Mouse (Mus musculus) neural tube, embryonic 15.5 days (tissue): ENCODE measurements around the gene Apba1. TPM values are rescaled to one million over a fixed set of nuclear protein-coding genes. Genes with fewer than 3 reads are reported as not detected.

Experiments used
- ATAC-seq: fragments of 200-750 bp; cut with Nextera tagmentation; 2 replicates; pipeline ENCODE4 v1.8.0; 2017; ENCODE audit warnings: mild to moderate bottlenecking, moderate TSS enrichment, moderate library complexity; ENCODE audit not compliant: low FRiP score
- H3K27ac ChIP-seq: fragments of 300-500 bp; sonication (generic); replicated peaks from 2 replicates; pipeline ENCODE4 v1.5.1; 2015; ENCODE audit warnings: mild to moderate bottlenecking, inconsistent platforms
- H3K27me3 ChIP-seq: fragments of 300-500 bp; sonication (generic); replicated peaks from 2 replicates; pipeline ENCODE4 v1.6.1; 2015; ENCODE audit warnings: inconsistent platforms
- H3K36me3 ChIP-seq: fragments of 300-500 bp; sonication (generic); 2 replicates; pipeline ENCODE4 v1.6.1; 2015; ENCODE audit warnings: inconsistent platforms
- H3K4me1 ChIP-seq: fragments of 300-500 bp; sonication (generic); 2 replicates; pipeline ENCODE4 v1.6.1; 2015; ENCODE audit warnings: inconsistent platforms
- H3K4me2 ChIP-seq: fragments of 300-500 bp; sonication (generic); 2 replicates; pipeline ENCODE4 v1.6.1; 2015; ENCODE audit warnings: inconsistent platforms, mild to moderate bottlenecking, moderate library complexity
- H3K4me3 ChIP-seq: fragments of 300-500 bp; sonication (generic); replicated peaks from 2 replicates; pipeline ENCODE4 v1.5.1; 2015; ENCODE audit warnings: mild to moderate bottlenecking, inconsistent platforms
- H3K9ac ChIP-seq: fragments of 300-500 bp; sonication (generic); replicated peaks from 2 replicates; pipeline ENCODE4 v1.6.1; 2015; ENCODE audit warnings: mild to moderate bottlenecking, inconsistent platforms
- H3K9me3 ChIP-seq: fragments of 300-500 bp; sonication (generic); replicated peaks from 2 replicates; pipeline ENCODE4 v1.6.1; 2016; ENCODE audit warnings: inconsistent platforms
- WGBS: fragments of 180-500 bp; shearing (Covaris S2); methylation state at CpG from one replicate; pipeline ENCODE4 v1.1.7; 2015; ENCODE audit warnings: mixed read lengths; 5-methylcytosine and 5-hydroxymethylcytosine counted together
- polyA plus RNA-seq: library from polyadenylated mRNA; unstranded; fragments of >200 nt; fragmentation: Nextera tagmentation; extraction: Ambion mirVana; gene quantifications from 2 replicates; pipeline ENCODE4 v1.2.1, GENCODE M21; 2015

Gene Apba1
- polyA plus RNA-seq, 1 experiment from 2014 or later, result 11.8 TPM

DNA sequence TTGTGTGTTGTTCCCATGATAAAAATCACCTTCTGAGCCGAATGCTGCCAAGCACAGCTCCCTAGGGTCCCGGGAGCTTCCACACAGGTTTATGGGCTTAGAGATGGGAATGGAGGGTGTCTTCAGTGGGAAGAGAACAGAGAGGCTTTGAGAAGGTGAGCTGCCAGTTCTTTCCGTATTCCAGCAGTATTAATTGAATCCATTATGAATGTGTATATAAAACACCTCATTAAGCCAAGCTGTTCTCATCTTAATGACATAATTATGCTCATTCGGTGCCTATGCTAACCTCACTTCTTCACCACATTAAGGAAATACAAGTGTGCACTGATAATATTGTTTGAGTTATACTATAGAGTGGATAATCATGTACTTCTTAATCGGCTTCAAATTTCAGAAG, 147.1 kb downstream of the Apba1 start:
- peak overlapping the region; percentile 64; the same call in 1 of the 2 replicates for H3K27ac ChIP-seq
- peak; percentile 49; the same call in 1 of the 2 replicates for ATAC-seq

DNA sequence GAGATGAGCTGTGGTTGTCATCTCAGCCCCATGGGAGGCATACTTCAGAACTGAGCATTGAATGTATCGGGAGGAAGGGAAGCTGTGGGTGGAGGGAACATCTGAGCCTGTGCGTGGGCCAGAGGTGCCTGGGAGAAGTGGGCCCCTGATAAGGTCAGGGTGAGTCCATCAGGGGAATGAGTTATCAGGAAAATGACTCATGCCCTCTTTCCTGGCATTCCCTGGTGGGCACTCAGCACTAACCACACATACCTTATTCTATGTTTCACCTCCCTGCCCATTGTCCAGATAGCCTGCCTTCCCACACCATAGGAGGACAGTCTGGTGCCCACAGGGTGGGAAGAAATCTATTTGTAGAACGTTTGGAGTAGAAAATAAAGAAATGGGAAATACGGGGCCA, 151.7 kb downstream of the Apba1 start:
- 69% methylated on average over 4 of the region's 4 CpGs for WGBS
- Histone ChIP-seq H3K27ac (no peak overlapping the region), H3K36me3 (0 out of 2 replicates have a peak, but pooled peaks cover 8% of the 10 kb centered on the region), H3K9me3 (no peaks in the 10 kb centered on the region), H3K27me3 (no peaks in the 10 kb centered on the region), H3K4me3 (no peak overlapping the region), H3K9ac (no peak overlapping the region), H3K4me1 (peaks cover 16% of the 10 kb centered on the region; the same call in 1 of the 2 replicates), H3K4me2 (no peak overlapping the region)
- ATAC-seq, result no peak

More for the DNA sequence above, 147.1 kb downstream of the Apba1 start:
- no peaks in the 10 kb centered on the region for H3K9me3 ChIP-seq
- no peak overlapping the region for H3K4me2 ChIP-seq
- H3K36me3 ChIP-seq, result no peaks in the 10 kb centered on the region
- no peaks in the 10 kb centered on the region for H3K27me3 ChIP-seq
- no peak overlapping the region for H3K9ac ChIP-seq
- H3K4me1 ChIP-seq, result peaks cover 39% of the 10 kb centered on the region
- H3K4me3 ChIP-seq, result no peak overlapping the region
- 51% methylated on average over 5 of the region's 5 CpGs for WGBS

DNA sequence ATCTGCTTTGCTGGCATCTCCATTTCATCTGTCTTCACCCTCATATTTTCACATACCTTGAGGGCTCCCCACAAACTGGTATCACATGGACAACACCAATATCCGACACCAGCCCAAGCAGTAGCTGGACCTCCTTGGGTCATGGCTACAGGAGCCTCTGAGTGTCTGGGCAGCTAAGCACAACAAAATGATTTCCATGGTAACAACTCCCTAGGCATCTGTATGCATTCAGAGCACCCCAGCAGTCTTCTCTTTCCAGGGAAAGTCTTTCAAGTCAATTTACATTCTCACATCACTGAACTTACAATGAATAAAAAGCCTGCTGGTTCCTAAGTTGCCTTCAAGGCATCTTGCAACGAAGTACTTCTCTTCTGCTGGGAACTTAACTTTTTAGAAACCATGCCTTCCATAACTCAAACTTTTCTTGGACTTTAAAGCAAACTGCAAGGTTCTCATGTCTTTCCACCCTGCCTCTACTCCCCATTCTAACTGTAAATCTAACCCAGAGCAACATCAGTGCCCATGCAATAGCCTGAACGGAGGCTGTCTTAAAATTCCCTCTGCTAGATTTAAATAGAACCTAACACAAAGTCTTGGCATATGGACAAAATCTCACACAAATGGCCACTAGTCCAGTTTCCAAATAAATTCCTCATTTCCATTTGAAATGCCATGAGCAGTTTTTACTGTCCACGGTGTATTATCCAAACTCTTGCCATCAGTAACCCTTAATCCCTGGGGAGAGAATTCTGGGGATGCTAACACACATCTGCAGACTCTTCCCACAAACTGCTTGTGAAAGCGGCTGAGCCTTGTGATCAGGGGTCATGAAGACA, 160.9 kb downstream of the Apba1 start:
- H3K27me3 ChIP-seq, result no peaks in the 10 kb centered on the region
- WGBS, result 16% methylated on average over 5 of the region's 5 CpGs
- no peak overlapping the region for H3K4me2 ChIP-seq
- H3K4me3 ChIP-seq, result no peak overlapping the region
- peaks cover 14% of the 10 kb centered on the region for H3K4me1 ChIP-seq
- H3K9ac ChIP-seq, result no peak overlapping the region
- H3K27ac ChIP-seq, result peak overlapping the region; percentile 74
- ATAC-seq, result peak; percentile 60
- H3K36me3 ChIP-seq, result peaks cover 26% of the 10 kb centered on the region
- H3K9me3 ChIP-seq, result no peaks in the 10 kb centered on the region

DNA sequence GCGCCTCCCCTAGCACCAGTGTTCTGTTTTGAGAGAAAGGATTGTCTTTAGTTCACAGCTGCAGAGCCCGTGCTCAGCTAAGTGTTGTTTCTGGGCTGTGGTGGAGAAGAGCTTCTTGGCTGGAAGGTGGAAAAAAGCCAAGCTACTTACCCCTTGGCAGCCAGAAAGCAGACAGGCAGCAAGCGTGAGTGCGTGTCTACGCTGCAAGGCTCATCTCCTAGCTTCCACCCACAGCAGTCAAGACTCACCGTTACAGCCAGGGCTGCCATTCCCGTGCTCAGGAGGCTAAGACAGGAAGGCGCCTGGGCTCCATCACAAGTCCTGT, 161.5 kb downstream of the Apba1 start:
- Histone ChIP-seq H3K27me3 (no peaks in the 10 kb centered on the region), H3K4me1 (peaks cover 14% of the 10 kb centered on the region), H3K27ac (peak overlapping the region; percentile 74), H3K4me2 (no peak overlapping the region), H3K9me3 (no peaks in the 10 kb centered on the region), H3K36me3 (peaks cover 29% of the 10 kb centered on the region), H3K9ac (no peak overlapping the region), H3K4me3 (no peak overlapping the region)
- 44% methylated on average over 8 of the region's 8 CpGs for WGBS
- ATAC-seq, result peak; percentile 60

DNA sequence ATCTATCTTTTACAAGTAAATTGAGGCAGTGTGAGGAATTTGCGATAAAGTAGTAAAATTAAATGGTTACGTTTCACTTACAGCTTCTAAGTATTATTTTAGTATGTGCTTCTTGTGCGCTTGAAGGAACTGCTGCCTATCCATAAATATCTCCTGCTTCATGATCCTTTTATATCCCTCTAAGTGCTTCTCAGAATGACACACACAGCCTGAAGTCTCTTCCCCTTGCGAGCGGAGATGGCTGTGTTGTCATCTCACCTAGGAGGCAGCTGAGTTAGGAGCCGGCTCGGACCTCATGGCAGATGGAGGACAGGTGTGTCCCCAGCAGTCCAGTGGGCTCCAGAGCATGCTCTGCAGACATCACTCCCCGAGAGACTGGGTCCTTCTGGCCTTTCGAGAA, 163.9 kb downstream of the Apba1 start:
- H3K36me3 ChIP-seq, result peaks cover 26% of the 10 kb centered on the region
- no peaks in the 10 kb centered on the region for H3K27me3 ChIP-seq
- H3K27ac ChIP-seq, result no peak overlapping the region
- no peak overlapping the region for H3K4me2 ChIP-seq
- WGBS, result 83% methylated on average over 9 of the region's 9 CpGs
- no peak overlapping the region for H3K9ac ChIP-seq
- H3K9me3 ChIP-seq, result no peaks in the 10 kb centered on the region
- no peak for ATAC-seq
- H3K4me1 ChIP-seq, result peaks cover 14% of the 10 kb centered on the region
- H3K4me3 ChIP-seq, result no peak overlapping the region

DNA sequence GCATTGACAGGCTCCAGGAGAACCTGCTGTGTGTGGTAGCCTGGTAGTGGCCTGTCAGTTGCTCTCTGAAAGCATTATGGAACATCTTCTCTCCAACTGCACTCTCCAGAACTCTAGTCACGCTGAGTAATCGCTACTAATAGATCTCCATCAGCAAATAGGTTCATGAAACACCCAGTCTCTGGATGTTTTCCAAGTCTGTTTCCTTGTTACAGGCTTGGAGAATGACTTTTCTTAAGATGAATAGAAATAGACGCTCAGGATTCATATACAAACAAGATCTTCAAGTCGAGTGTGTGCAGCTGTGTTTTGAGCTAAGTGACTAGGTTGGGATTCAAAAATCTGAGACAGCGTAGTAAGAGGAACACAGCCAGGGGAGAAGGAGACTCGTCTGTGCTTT, 165.4 kb downstream of the Apba1 start:
- H3K27me3 ChIP-seq, result no peaks in the 10 kb centered on the region
- no peak for ATAC-seq

DNA sequence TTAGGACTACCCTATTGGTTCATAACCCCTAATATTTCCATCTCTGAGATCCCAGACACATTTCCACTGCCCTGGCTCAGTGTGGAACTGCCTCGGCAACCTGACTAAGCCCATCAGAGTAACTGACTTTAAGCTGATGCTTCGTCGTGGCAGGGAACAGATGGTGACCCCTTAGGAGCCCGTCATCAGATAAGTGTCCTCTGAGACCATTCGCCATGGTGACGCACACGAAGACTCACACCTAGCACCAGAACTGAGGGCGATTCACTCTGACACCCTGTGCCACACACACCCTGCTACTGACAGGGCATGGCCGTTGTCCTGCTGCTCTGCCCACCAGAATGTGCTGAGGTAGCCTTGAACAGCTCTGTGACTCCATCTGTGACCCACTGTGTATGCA, 166.1 kb downstream of the Apba1 start:
- 66% methylated on average over 9 of the region's 9 CpGs for WGBS
- Histone ChIP-seq H3K4me2 (no peak overlapping the region), H3K4me3 (no peak overlapping the region), H3K27ac (no peak overlapping the region), H3K9me3 (no peaks in the 10 kb centered on the region), H3K27me3 (no peaks in the 10 kb centered on the region), H3K9ac (no peak overlapping the region), H3K4me1 (0 out of 2 replicates have a peak, but pooled peaks cover under 1% of the 10 kb centered on the region), H3K36me3 (peaks cover 18% of the 10 kb centered on the region)
- no peak for ATAC-seq

More for the DNA sequence above, 165.4 kb downstream of the Apba1 start:
- Histone ChIP-seq H3K9me3 (no peaks in the 10 kb centered on the region), H3K9ac (no peak overlapping the region), H3K27ac (no peak overlapping the region), H3K4me1 (peaks cover 8% of the 10 kb centered on the region), H3K4me3 (no peak overlapping the region), H3K4me2 (no peak overlapping the region), H3K36me3 (peaks cover 17% of the 10 kb centered on the region)
- WGBS, result 79% methylated on average over 6 of the region's 6 CpGs

DNA sequence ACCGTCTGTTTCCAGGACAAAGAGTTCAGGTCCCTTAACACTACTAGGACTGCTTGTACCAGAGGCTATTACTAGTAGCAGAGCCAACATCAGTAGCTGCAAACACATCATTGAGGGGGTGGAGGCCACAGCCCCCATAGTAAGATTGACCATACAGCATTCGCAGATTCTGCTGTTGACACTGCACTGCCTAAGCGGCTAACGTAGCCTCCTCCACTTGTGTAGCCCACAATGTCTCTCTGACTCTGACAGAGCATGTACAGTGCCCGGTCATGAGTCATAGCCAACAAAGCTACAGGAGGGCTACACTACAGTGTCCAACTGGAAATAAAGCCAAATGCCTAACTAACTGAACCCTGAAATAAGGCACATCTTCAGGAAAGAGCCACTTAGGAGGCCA, 166.9 kb downstream of the Apba1 start:
- no peak overlapping the region for H3K9ac ChIP-seq
- no peaks in the 10 kb centered on the region for H3K9me3 ChIP-seq
- peaks cover 25% of the 10 kb centered on the region for H3K36me3 ChIP-seq
- no peak for ATAC-seq
- 97% methylated on average over 5 of the region's 5 CpGs for whole genome bisulfite sequencing
- no peak overlapping the region for H3K27ac ChIP-seq
- H3K4me3 ChIP-seq, result no peak overlapping the region
- no peaks in the 10 kb centered on the region for H3K4me1 ChIP-seq
- no peaks in the 10 kb centered on the region for H3K27me3 ChIP-seq
- H3K4me2 ChIP-seq, result no peak overlapping the region

DNA sequence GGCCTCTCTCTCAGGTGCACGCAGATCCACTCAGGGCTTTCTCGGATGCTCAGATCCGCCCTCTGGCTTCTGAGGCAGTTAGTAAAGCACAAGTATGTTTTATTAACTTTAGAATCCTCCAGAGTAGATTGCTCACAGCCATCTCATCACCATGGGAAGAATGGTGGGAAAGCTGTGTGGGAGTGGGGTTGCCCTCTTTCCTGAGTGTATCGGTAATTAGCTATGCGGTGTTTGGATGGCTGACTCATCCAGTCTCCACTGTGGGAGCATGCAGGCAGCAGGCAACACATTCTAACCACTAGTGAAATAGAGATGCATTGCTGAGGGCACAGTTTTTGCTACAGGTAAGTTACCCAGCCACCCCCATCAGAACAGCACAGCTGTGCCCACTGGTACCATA, 172.1 kb downstream of the Apba1 start:
- 0 out of 2 replicates have a peak, but pooled peaks cover 2% of the 10 kb centered on the region for H3K9me3 ChIP-seq
- H3K27ac ChIP-seq, result no peak overlapping the region
- no peaks in the 10 kb centered on the region for H3K4me1 ChIP-seq
- H3K4me3 ChIP-seq, result no peak overlapping the region
- no peak for ATAC-seq
- 93% methylated on average over 5 of the region's 5 CpGs for WGBS
- no peak overlapping the region for H3K4me2 ChIP-seq
- H3K36me3 ChIP-seq, result peaks cover 51% of the 10 kb centered on the region
- no peaks in the 10 kb centered on the region for H3K27me3 ChIP-seq
- H3K9ac ChIP-seq, result no peak overlapping the region

DNA sequence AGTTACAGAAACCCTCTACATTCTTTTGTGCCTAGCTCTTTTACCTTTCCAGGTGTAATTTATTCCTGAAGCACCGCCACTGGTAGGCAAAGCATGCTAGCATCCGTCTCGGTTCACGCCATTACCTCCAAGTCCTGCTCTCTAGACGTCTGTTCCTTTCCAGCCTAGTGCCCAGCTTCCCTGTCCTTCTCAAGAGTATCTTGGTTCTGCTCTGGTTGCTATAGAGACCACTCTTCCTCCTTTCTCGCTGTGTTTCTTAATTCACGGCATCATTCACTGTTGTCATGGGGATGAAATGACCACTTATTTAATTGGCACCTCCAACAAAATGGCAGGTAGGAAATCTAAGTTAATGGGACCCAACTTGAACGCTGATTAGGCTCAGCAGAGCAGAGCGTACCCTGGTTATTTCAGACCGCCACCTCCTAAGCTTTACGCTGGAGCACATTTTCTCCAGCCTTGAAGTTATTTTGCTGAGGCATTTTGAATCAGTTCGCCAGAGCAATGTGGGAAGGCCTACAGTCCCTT, 182.8 kb downstream of the Apba1 start:
- peak; percentile 58; the same call in 1 of the 2 replicates for ATAC-seq
- Histone ChIP-seq H3K4me3 (no peak overlapping the region), H3K4me2 (no peak overlapping the region), H3K27ac (peak overlapping the region; percentile 28; the same call in 1 of the 2 replicates), H3K4me1 (0 out of 2 replicates have a peak, but pooled peaks cover 7% of the 10 kb centered on the region), H3K9me3 (no peaks in the 10 kb centered on the region), H3K27me3 (no peaks in the 10 kb centered on the region), H3K36me3 (peaks cover 85% of the 10 kb centered on the region), H3K9ac (no peak overlapping the region)
- 48% methylated on average over 12 of the region's 12 CpGs for WGBS

DNA sequence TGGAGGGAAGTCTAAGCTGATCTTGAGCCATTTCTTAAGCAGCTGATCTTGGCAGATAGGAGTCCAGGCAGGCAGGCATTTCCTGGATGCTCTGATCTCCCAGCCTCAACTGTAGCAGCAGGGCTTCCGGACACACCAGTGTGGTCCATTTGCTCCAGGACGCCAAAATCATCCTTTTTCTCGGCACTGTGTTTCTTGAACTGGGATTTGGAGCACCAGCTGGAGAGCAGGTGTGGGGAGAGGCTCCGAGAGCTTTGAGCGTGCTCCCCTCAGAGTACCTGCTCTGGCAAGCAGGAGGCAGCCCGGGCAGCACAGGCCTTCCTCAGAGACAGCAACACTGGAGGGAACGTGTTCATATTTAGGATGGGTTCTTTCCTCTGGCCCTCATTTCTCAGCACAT, 184.2 kb downstream of the Apba1 start:
- 91% methylated on average over 7 of the region's 7 CpGs for WGBS
- Histone ChIP-seq H3K9ac (no peak overlapping the region), H3K4me1 (0 out of 2 replicates have a peak, but pooled peaks cover 7% of the 10 kb centered on the region), H3K4me2 (no peak overlapping the region), H3K9me3 (no peaks in the 10 kb centered on the region), H3K27me3 (no peaks in the 10 kb centered on the region), H3K27ac (no peak overlapping the region), H3K36me3 (peaks cover 77% of the 10 kb centered on the region), H3K4me3 (no peak overlapping the region)
- ATAC-seq, result no peak
